Mouse (Mus musculus) CH12.LX (cell line): ENCODE results near the gene Sobp.

Source experiments
- CHD2 ChIP-seq: IDR thresholded peaks from 2 replicates; pipeline ENCODE4 v1.6.1; 2011; ENCODE audit warnings: low read length, improper control_type of control experiment
- CTCF ChIP-seq, 2 experiments: IDR thresholded peaks in 1 of 2; conservative IDR thresholded peaks in 1 of 2; 2 replicates each; pipeline ENCODE4 v1.5.1; 2011 to 2012; ENCODE audit warnings: low read depth in 2 of 2, low read length in 2 of 2, improper control_type of control experiment in 1 of 2, inconsistent platforms in 1 of 2, mild to moderate bottlenecking in 1 of 2, moderate library complexity in 1 of 2
- ELF1 ChIP-seq: IDR thresholded peaks from 2 replicates; pipeline ENCODE4 v1.6.1; 2014; ENCODE audit warnings: low read depth, mild to moderate bottlenecking, inconsistent platforms, low read length, improper control_type of control experiment
- MAX ChIP-seq: IDR thresholded peaks from 2 replicates; pipeline ENCODE4 v1.6.1; 2011; ENCODE audit warnings: low read length, improper control_type of control experiment
- MAZ ChIP-seq: IDR thresholded peaks from 2 replicates; pipeline ENCODE4 v1.6.1; 2012; ENCODE audit warnings: low read depth, mild to moderate bottlenecking, inconsistent platforms, low read length, improper control_type of control experiment, moderate library complexity
- NRF1 ChIP-seq: IDR thresholded peaks from 2 replicates; pipeline ENCODE4 v1.6.1; 2014; ENCODE audit warnings: low read depth, mild to moderate bottlenecking, inconsistent platforms, low read length, improper control_type of control experiment, moderate library complexity
- POLR2A ChIP-seq: IDR thresholded peaks from 2 replicates; pipeline ENCODE4 v1.6.1; 2011; ENCODE audit warnings: low read depth, mild to moderate bottlenecking, improper control_type of control experiment, low read length

DNA sequence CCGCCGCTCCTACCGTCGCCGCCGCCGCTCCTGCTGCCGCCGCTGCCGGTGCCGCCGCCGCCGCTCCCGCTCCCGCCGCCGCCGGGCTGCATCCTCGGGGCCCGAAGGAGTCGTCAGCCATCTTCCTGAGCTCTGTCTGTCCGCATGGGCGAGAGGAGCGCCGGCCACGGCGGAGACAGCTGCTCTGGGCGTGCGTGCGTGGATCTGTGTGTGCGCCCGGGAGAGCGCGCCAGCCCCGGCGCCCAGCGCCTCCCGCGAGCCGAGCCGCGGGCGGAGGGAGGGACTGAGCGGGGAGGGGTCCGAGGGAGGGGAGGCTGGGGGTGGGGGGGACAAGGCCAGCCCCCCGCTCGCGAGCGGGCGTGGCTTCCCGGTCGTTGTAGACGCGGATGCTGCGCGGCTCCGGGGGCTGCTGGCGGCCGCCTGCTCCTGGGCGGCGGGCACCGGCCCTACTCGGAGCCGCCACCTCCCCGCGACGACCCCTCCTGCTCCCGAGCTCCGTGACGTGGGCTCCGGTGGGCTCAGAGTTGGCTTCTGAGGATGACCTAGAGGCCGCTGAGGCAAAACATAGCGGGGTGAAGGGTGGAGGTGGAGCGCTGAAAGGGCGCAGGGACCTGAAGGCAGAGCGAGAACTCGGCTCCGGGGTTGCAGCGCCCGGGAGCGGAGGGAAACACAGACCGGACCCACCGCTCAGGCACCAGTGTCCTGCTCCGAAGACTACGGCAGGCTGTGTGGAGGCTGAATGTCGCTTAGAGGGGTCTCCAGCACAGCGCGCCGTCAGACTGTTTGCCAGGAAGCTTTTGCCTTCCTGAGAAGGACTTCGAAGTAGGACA lies at the start of gene Sobp, which contains the start of gene 9030612E09Rik:
- TF ChIP-seq MAZ (no peak), MAX (no peak), CTCF (conservative IDR thresholded peaks at IDR 0.05 in 1 of 2, IDR thresholded peaks at IDR 0.05 in 1 of 2; ENCODE audit: low read depth in 2 of 2, low read length in 2 of 2) (no peak), NRF1 (no peak), CHD2 (no peak), POLR2A (no peak), ELF1 (no peak)
